25 mouse cellular contexts compared by ENCODE assay signal in genomic region chr5:92969926-92970325, GRCm38 (mm10).
A peak's percentile ranks its signal among the peaks of the same experiment; 100 is the strongest.
DNase-seq lines count a peak whose midpoint lies in the region; ATAC-seq and TF ChIP-seq lines count a peak whose summit lies in the region.
"Had no signal": no experiment of that assay in that cellular context is flagged by ENCODE, and none has a peak within 500 bp of the region (broad histone marks: within the 10 kb centered on the region; RNA-seq: fewer than 3 reads in every experiment).

No protein-coding gene starts in this region.

- 48% methylated on average over 2 of the region's 2 CpGs for WGBS in heart, embryonic 13.5 days
- 56% methylated on average over 2 of the region's 2 CpGs for WGBS in lung, embryonic 16.5 days
- 56% methylated on average over 2 of the region's 2 CpGs for WGBS in stomach, postnatal 0 days

- no peak for ATAC-seq in heart, embryonic 13.5 days (ENCODE audit: extremely low read depth, insufficient number of reproducible peaks, low FRiP score, low TSS enrichment)
- ATAC-seq in lung, embryonic 16.5 days (ENCODE audit: low read depth): peak; percentile 34; the same call in 1 of the 2 replicates
- ATAC-seq in stomach, postnatal 0 days (ENCODE audit: low FRiP score, low TSS enrichment): peak; percentile 34
- ATAC-seq: activated CD4-positive, CD25-positive, alpha-beta regulatory T cell, adult 4 months; CD4-positive, CD25-positive, alpha-beta regulatory T cell, adult 4 months; hindbrain, postnatal 0 days; intestine, embryonic 16.5 days; midbrain, embryonic 15.5 days had no signal

- no peak overlapping the region for H3K4me2 ChIP-seq in heart, embryonic 13.5 days
- no peak overlapping the region for H3K4me2 ChIP-seq in lung, embryonic 16.5 days (ENCODE audit: low read depth, low read length)
- H3K4me2 ChIP-seq in stomach, postnatal 0 days (replicated peaks; ENCODE audit: low read depth): no peak overlapping the region
- H3K4me2 ChIP-seq: heart, embryonic 12.5 days; hindbrain, embryonic 12.5 days; limb, embryonic 12.5 days; liver, embryonic 15.5 days; lung, embryonic 15.5 days; midbrain, embryonic 15.5 days; neural tube, embryonic 15.5 days had no signal

- H3K27ac ChIP-seq in heart, embryonic 13.5 days (replicated peaks): peak overlapping the region; percentile 38
- no peak overlapping the region for H3K27ac ChIP-seq in lung, embryonic 16.5 days (ENCODE audit: low read length)
- H3K27ac ChIP-seq in stomach, postnatal 0 days (replicated peaks): 0 out of 2 replicates have a peak overlapping the region, but pooled peaks have one; percentile 31
- H3K27ac ChIP-seq: hindbrain, embryonic 12.5 days; hindbrain, postnatal 0 days; limb, embryonic 12.5 days; liver, embryonic 15.5 days; lung, embryonic 15.5 days; midbrain, embryonic 10.5 days; midbrain, embryonic 15.5 days; neural tube, embryonic 15.5 days had no signal

- TF ChIP-seq CTCF in stomach, postnatal 0 days (IDR thresholded peaks at IDR 0.05; ENCODE audit: low read depth): no peak

- no peak overlapping the region for H3K9ac ChIP-seq in heart, embryonic 13.5 days
- no peak overlapping the region for H3K9ac ChIP-seq in lung, embryonic 16.5 days (ENCODE audit: low read length)
- no peak overlapping the region for H3K9ac ChIP-seq in stomach, postnatal 0 days (ENCODE audit: low read length)
- H3K9ac ChIP-seq: heart, embryonic 12.5 days; hindbrain, embryonic 12.5 days; limb, embryonic 12.5 days; liver, embryonic 15.5 days; lung, embryonic 15.5 days; midbrain, embryonic 15.5 days; neural tube, embryonic 15.5 days had no signal

- TF ChIP-seq EP300 in stomach, postnatal 0 days (optimal IDR thresholded peaks at IDR 0.05): no peak

- peaks cover 29% of the 10 kb centered on the region for H3K36me3 ChIP-seq in heart, embryonic 13.5 days
- H3K36me3 ChIP-seq in lung, embryonic 16.5 days (ENCODE audit: control insufficient read depth, insufficient read depth, low read length): peaks cover 4% of the 10 kb centered on the region; the same call in 1 of the 2 replicates
- peaks cover 7% of the 10 kb centered on the region; the same call in 1 of the 2 replicates for H3K36me3 ChIP-seq in stomach, postnatal 0 days (ENCODE audit: control insufficient read depth, insufficient read depth, low read length)
- H3K36me3 ChIP-seq: liver, embryonic 15.5 days; midbrain, embryonic 15.5 days; neural tube, embryonic 15.5 days had no signal

- H3K4me3 ChIP-seq in heart, embryonic 13.5 days: no peak overlapping the region
- H3K4me3 ChIP-seq in lung, embryonic 16.5 days (ENCODE audit: low read length): no peak overlapping the region
- H3K4me3 ChIP-seq in stomach, postnatal 0 days (ENCODE audit: low read depth, low read length): no peak overlapping the region
- H3K4me3 ChIP-seq: erythroblast, embryonic 14.5 days; heart, embryonic 12.5 days; hindbrain, embryonic 12.5 days; limb, embryonic 12.5 days; liver, embryonic 15.5 days; lung, embryonic 15.5 days; midbrain, embryonic 10.5 days; midbrain, embryonic 15.5 days; neural tube, embryonic 15.5 days had no signal

- peaks cover 10% of the 10 kb centered on the region for H3K4me1 ChIP-seq in heart, embryonic 13.5 days
- H3K4me1 ChIP-seq in lung, embryonic 16.5 days (replicated peaks; ENCODE audit: control insufficient read depth, insufficient read depth, low read length): peaks cover 9% of the 10 kb centered on the region; the same call in 1 of the 2 replicates
- H3K4me1 ChIP-seq in stomach, postnatal 0 days (replicated peaks; ENCODE audit: control insufficient read depth, insufficient read depth): no peaks in the 10 kb centered on the region
- H3K4me1 ChIP-seq: hindbrain, embryonic 12.5 days; liver, embryonic 15.5 days; lung, embryonic 15.5 days; midbrain, embryonic 10.5 days; midbrain, embryonic 15.5 days; neural tube, embryonic 15.5 days had no signal

- H3K9me3 ChIP-seq in heart, embryonic 13.5 days: no peaks in the 10 kb centered on the region
- H3K9me3 ChIP-seq in lung, embryonic 16.5 days (ENCODE audit: control insufficient read depth, low read length): no peaks in the 10 kb centered on the region
- no peaks in the 10 kb centered on the region for H3K9me3 ChIP-seq in stomach, postnatal 0 days (ENCODE audit: control insufficient read depth, low read length)
- H3K9me3 ChIP-seq: heart, embryonic 12.5 days; hindbrain, embryonic 12.5 days; limb, embryonic 12.5 days; liver, embryonic 15.5 days; lung, embryonic 15.5 days; midbrain, embryonic 10.5 days; midbrain, embryonic 15.5 days; neural tube, embryonic 15.5 days had no signal

- no peaks in the 10 kb centered on the region for H3K27me3 ChIP-seq in heart, embryonic 13.5 days (replicated peaks)
- H3K27me3 ChIP-seq in lung, embryonic 16.5 days (ENCODE audit: control insufficient read depth, insufficient read depth, low read depth, low read length): no peaks in the 10 kb centered on the region
- H3K27me3 ChIP-seq in stomach, postnatal 0 days (ENCODE audit: control insufficient read depth, insufficient read depth, low read length): no peaks in the 10 kb centered on the region
- H3K27me3 ChIP-seq: heart, embryonic 12.5 days; hindbrain, embryonic 12.5 days; limb, embryonic 12.5 days; liver, embryonic 15.5 days; lung, embryonic 15.5 days; midbrain, embryonic 15.5 days; neural tube, embryonic 15.5 days had no signal

- DNase-seq in heart, adult 11 months: no peak
- DNase-seq in lung, postnatal 10 days: no peak
- DNase-seq in brain, adult 2 months (ENCODE audit: low read depth, low spot score): peak; percentile 20
- no peak for DNase-seq in stomach, postnatal 0 days (ENCODE audit: low spot score)
- DNase-seq in cerebellum, postnatal 4 days (ENCODE audit: low spot score in 2 of 2): no peak
- DNase-seq: adrenal gland, adult 2 months; cerebellum, adult 8-10 months; gastrocnemius, postnatal 25 days; layer of hippocampus, adult 9-11 months; spleen, adult 18-20 months had no signal
